Mouse (Mus musculus): Measurements from ENCODE around the gene Agr3. TPM values are rescaled to one million over a fixed set of nuclear protein-coding genes. Genes with fewer than 3 reads are reported as not detected.

The Agr3 gene
- not detected in 2 replicates for polyA plus RNA-seq (2012; rRNA removed)

DNA sequence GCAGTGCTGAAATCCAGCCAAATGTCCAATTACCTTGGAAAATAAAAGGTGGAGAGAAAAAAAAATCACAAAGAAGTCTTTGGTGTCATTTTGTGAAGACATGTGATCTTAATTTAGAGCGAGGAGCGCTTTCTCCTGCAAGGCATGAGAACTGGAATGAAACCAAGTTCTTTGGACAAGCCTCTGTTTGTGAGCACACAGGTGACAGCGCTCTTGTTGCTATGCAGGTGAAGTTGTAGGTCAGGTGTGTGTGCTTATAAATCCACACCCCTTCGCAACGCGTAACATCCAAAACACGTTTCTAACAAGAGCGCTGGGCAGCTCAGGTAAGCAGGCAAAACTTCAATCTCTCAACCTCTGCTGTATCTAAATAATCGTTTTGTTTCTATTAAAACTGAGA is at the start of gene Agr3:
TSS of gene Agr3 (plus strand) at position 219 of the 400 bp plus-strand sequence.

DNA sequence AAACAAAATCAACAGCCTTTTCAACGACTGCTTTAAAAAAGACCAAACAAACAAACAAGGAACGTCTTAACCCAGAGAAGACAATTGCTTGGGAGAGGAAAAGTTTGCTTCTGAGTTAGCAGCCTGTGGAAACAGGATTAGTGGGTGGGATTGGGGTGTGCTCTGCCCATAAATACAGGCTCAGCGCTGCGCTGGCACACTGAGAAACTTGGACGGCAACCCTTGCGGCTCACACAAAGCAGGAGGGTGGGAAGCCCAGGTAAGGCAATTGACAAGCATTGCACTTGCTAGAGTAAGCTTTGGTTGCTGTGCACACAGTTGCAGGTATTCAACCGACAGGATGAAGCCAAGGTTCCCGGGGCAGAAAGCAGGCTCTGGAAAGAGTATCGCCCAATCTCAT is 67.3 kb downstream of the Agr3 start, which contains the start of gene Agr2:
TSS of gene Agr2 (plus strand) at position 197 of the 400 bp plus-strand sequence.

Other genes with a start within 250 kb of the Agr3 start
- gene Agr2, start 67.3 kb downstream of the Agr3 start, polyA plus RNA-seq (2012; rRNA removed): 0.05 and 0.17 TPM in 2 replicates
- 8.3 and 11.5 TPM in 2 replicates for gene Tspan13, start 116.9 kb downstream of the Agr3 start, polyA plus RNA-seq (2012; rRNA removed)
- 3.6 and 4.0 TPM in 2 replicates for gene Ankmy2, start 231.5 kb downstream of the Agr3 start, polyA plus RNA-seq (2012; rRNA removed)
- gene Bzw2, start 232.5 kb downstream of the Agr3 start, polyA plus RNA-seq (2012; rRNA removed): 18.4 and 19.6 TPM in 2 replicates

Measured in liver, embryonic 18 days (tissue).